In genomic region chr19:8786008-8786781, GRCm38 (mm10) we compare ENCODE assay signal across 8 mouse cellular contexts. TPM values are rescaled to one million over a fixed set of nuclear protein-coding genes. Genes with fewer than 3 reads are reported as not detected.
DNase-seq lines count a peak whose midpoint lies in the region; ATAC-seq and TF ChIP-seq lines count a peak whose summit lies in the region.

Taf6l (minus strand) TSS chr19:8786417.

- peak; percentile 98 for ATAC-seq in embryonic facial prominence, embryonic 15.5 days (ENCODE audit: insufficient number of reproducible peaks, low FRiP score, low TSS enrichment, low read depth)
- ATAC-seq in limb, embryonic 14.5 days (ENCODE audit: low FRiP score, low read depth), result peak; percentile 100
- peak; percentile 99 for ATAC-seq in midbrain, postnatal 0 days (ENCODE audit: low FRiP score)

- peak within 1 kb of the TSS; percentile 93 for H3K4me3 ChIP-seq in bone marrow, adult 2 months (replicated peaks; ENCODE audit: control insufficient read depth, low read depth, low read length)
- H3K4me3 ChIP-seq in embryonic facial prominence, embryonic 15.5 days (replicated peaks), result peak within 1 kb of the TSS; percentile 81
- H3K4me3 ChIP-seq in limb, embryonic 14.5 days (replicated peaks; ENCODE audit: low read length), result peak within 1 kb of the TSS; percentile 76
- H3K4me3 ChIP-seq in midbrain, postnatal 0 days (ENCODE audit: low read depth, low read length), result peak within 1 kb of the TSS; percentile 70

- no peak for TF ChIP-seq CTCF in bone marrow, adult 2 months (IDR thresholded peaks at IDR 0.05; ENCODE audit: control insufficient read depth, insufficient read depth, low read length)
- TF ChIP-seq CTCF in midbrain, postnatal 0 days (IDR thresholded peaks at IDR 0.05), result peak; percentile 66

- WGBS in bone marrow, adult 2 months, result 1% methylated on average over 32 of the region's 32 CpGs
- WGBS in embryonic facial prominence, embryonic 15.5 days, result under 1% methylated on average over 32 of the region's 32 CpGs
- WGBS in limb, embryonic 14.5 days, result under 1% methylated on average over 32 of the region's 32 CpGs
- WGBS in midbrain, postnatal 0 days, result 1% methylated on average over 31 of the region's 32 CpGs

- no peaks in the 10 kb centered on the region for H3K9me3 ChIP-seq in embryonic facial prominence, embryonic 15.5 days (replicated peaks)
- H3K9me3 ChIP-seq in limb, embryonic 14.5 days (ENCODE audit: control insufficient read depth, low read length), result no peaks in the 10 kb centered on the region
- H3K9me3 ChIP-seq in midbrain, postnatal 0 days (ENCODE audit: low read length), result no peaks in the 10 kb centered on the region

- H3K4me1 ChIP-seq in bone marrow, adult 2 months (ENCODE audit: control insufficient read depth, insufficient read depth, low read length), result no peaks in the 10 kb centered on the region
- H3K4me1 ChIP-seq in embryonic facial prominence, embryonic 15.5 days, result peaks cover 10% of the 10 kb centered on the region
- 0 out of 2 replicates have a peak, but pooled peaks cover 5% of the 10 kb centered on the region for H3K4me1 ChIP-seq in limb, embryonic 14.5 days (ENCODE audit: control insufficient read depth, insufficient read depth, low read length)
- H3K4me1 ChIP-seq in midbrain, postnatal 0 days (ENCODE audit: insufficient read depth, low read length), result no peaks in the 10 kb centered on the region

- peak within 1 kb of the TSS; percentile 65 for H3K9ac ChIP-seq in embryonic facial prominence, embryonic 15.5 days
- H3K9ac ChIP-seq in limb, embryonic 14.5 days (ENCODE audit: low read depth, low read length, severe bottlenecking), result peak within 1 kb of the TSS; percentile 67
- peak within 1 kb of the TSS; percentile 65 for H3K9ac ChIP-seq in midbrain, postnatal 0 days (replicated peaks; ENCODE audit: low read length, poor library complexity, severe bottlenecking)

- H3K27me3 ChIP-seq in embryonic facial prominence, embryonic 15.5 days, result no peaks in the 10 kb centered on the region
- H3K27me3 ChIP-seq in limb, embryonic 14.5 days (ENCODE audit: control insufficient read depth, insufficient read depth, low read length), result no peaks in the 10 kb centered on the region
- no peaks in the 10 kb centered on the region for H3K27me3 ChIP-seq in midbrain, postnatal 0 days (ENCODE audit: insufficient read depth, low read length)

- DNase-seq in 416B (ENCODE audit: low read depth), result peak; percentile 98
- peak; percentile 95 for DNase-seq in heart, adult 8-10 months (ENCODE audit: low spot score)
- DNase-seq in kidney, adult 9 months, result peak; percentile 98
- peak; percentile 97 for DNase-seq in limb, embryonic 14.5 days (ENCODE audit: low spot score)
- peak; percentile 97 for DNase-seq in midbrain, postnatal 0 days (ENCODE audit: low spot score)
- DNase-seq in spleen, postnatal 14 days (ENCODE audit: low spot score in 2 of 2), result peak; percentile 81 to 85

- peak; percentile 73; the same call in 1 of the 2 replicates for TF ChIP-seq POLR2A in bone marrow, adult 2 months (IDR thresholded peaks at IDR 0.05; ENCODE audit: borderline replicate concordance, control insufficient read depth, low read depth, low read length)
- peak; percentile 13; the same call in 1 of the 2 replicates for TF ChIP-seq POLR2A in limb, embryonic 14.5 days (IDR thresholded peaks at IDR 0.05; ENCODE audit: borderline replicate concordance, extremely low read depth, insufficient read depth, insufficient read length)

- peaks cover 34% of the 10 kb centered on the region for H3K36me3 ChIP-seq in embryonic facial prominence, embryonic 15.5 days
- peaks cover 24% of the 10 kb centered on the region for H3K36me3 ChIP-seq in limb, embryonic 14.5 days (ENCODE audit: control insufficient read depth, insufficient read depth, low read length)
- H3K36me3 ChIP-seq in midbrain, postnatal 0 days (ENCODE audit: insufficient read depth, low read length), result peaks cover 18% of the 10 kb centered on the region

- H3K27ac ChIP-seq in bone marrow, adult 2 months (ENCODE audit: control insufficient read depth, insufficient read depth, low read depth, low read length, poor library complexity), result peak within 1 kb of the TSS; percentile 42
- peak within 1 kb of the TSS; percentile 90 for H3K27ac ChIP-seq in embryonic facial prominence, embryonic 15.5 days (replicated peaks)
- peak within 1 kb of the TSS; percentile 79 for H3K27ac ChIP-seq in limb, embryonic 14.5 days (replicated peaks; ENCODE audit: low read depth, low read length)
- peak within 1 kb of the TSS; percentile 77 for H3K27ac ChIP-seq in midbrain, postnatal 0 days (ENCODE audit: low read depth, low read length)

- H3K4me2 ChIP-seq in embryonic facial prominence, embryonic 15.5 days (replicated peaks), result peak within 1 kb of the TSS; percentile 72
- H3K4me2 ChIP-seq in limb, embryonic 14.5 days (replicated peaks; ENCODE audit: low read depth, low read length, severe bottlenecking), result peak within 1 kb of the TSS; percentile 48
- peak within 1 kb of the TSS; percentile 66 for H3K4me2 ChIP-seq in midbrain, postnatal 0 days (ENCODE audit: low read depth, low read length, poor library complexity, severe bottlenecking)

RNA-seq across cellular contexts. Expression of gene Taf6l, which starts in this region (rescaled TPM):
- 6.4 and 14.7 TPM in 2 replicates for polyA plus RNA-seq in bone marrow, adult 2 months (2011; ENCODE audit: insufficient read depth, insufficient read length, low replicate concordance, missing spikeins)
- 27.3 and 30.0 TPM in 2 replicates for polyA plus RNA-seq in embryonic facial prominence, embryonic 15.5 days (2015; fragmentation: Nextera tagmentation; extraction: Ambion mirVana)
- total RNA-seq in heart, adult 8-10 months (2022), result 1 to 10 TPM; 5.4 to 9.0 (median 7.7) TPM
- polyA plus RNA-seq in limb, embryonic 14.5 days (2012; rRNA removed), result 22.4 and 29.1 TPM in 2 replicates
- 21.3 and 21.8 TPM in 2 replicates for polyA plus RNA-seq in limb, embryonic 14.5 days (2014; fragmentation: Nextera tagmentation; extraction: Ambion mirVana)
- total RNA-seq in midbrain, postnatal 0 days (2014; rRNA removed), result 32.5 and 38.7 TPM in 2 replicates
- polyA plus RNA-seq in midbrain, postnatal 0 days (2015; fragmentation: Nextera tagmentation; extraction: Ambion mirVana), result 25.2 and 26.4 TPM in 2 replicates

Comparison
In these comparisons a context has a peak if more than half of its experiments do, and no peak if none do; other contexts are left out.
1. Peak in every context shown above with its lines: DNase-seq, ATAC-seq, H3K4me3 ChIP-seq and H3K27ac ChIP-seq.